Mouse (Mus musculus): ENCODE measurements at regions not wholly inside any gene's neighbourhood (a gene's known extent, or its start where the extent isn't known, plus 50 kb on each side); places are given as distances from the start of the nearest gene placed in this dataset.

GRCm38 (mm10) chr11:18495108-18495757 is 523.6 kb downstream of the Meis1 start:
- no peak for TF ChIP-seq CTCF (IDR thresholded peaks at IDR 0.05; ENCODE audit: borderline replicate concordance, control insufficient read depth, extremely low read depth, insufficient read depth, low read length, poor library complexity)
- TF ChIP-seq POLR2A (IDR thresholded peaks at IDR 0.05; ENCODE audit: control insufficient read depth, extremely low read depth, insufficient read depth, low read length, poor library complexity): no peak
